Mouse (Mus musculus) retina, embryonic 14.5 days (tissue): Measurements from ENCODE around the gene St6galnac6.

ENCODE experiments used
- DNase-seq: peaks from one replicate; pipeline ENCODE4 v3.0.0-alpha.2; 2015; ENCODE audit warnings: low spot score

The St6galnac6 gene

GRCm38 (mm10) chr2:32617601-32618000, 18.1 kb downstream of the St6galnac6 start:
- peak; percentile 41 for DNase-seq

DNA sequence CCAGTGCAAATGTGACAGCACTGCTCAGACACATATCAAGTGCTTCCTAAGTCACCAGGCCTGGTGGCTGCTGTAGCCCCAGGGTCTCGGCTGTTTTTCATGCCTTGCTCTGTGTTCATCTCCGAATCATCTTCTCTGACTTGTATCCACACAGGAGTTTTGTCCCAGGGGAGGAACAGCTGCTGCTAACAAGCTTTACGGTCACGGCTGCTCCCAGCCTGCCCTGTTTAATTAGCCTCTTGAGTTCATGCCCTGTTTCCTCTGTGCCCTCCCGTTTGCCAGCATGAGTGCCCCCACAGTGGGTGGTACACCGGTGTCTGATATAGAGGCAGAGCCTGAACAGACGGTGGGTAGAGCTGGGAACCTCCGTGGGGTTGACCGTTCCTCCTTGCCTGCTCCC, 18.5 kb downstream of the St6galnac6 start:
- DNase-seq, result peak; percentile 74

GRCm38 (mm10) chr2:32620682-32621516, 21.4 kb downstream of the St6galnac6 start:
- DNase-seq, result no peak

DNA sequence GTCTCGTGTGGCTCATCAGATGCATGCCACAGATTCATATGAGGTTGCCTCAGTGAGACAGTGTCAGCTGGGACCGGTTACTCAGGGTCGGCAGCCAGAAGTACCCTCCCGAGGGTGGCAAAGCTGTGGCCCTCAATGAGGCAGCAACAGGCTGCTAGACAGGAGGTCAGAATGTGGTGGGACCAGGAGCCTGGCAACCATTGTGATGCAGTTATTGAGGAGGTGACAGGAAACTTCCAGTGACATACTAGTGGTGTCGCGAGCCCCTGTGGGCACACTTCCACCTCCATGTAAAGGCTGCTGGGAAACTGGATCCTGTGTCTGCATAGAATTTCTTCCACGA, 22.0 kb downstream of the St6galnac6 start, which contains the start of gene Ak1:
TSS of gene Ak1 (plus strand) at position 242 of the 343 bp plus-strand sequence.
- no peak for DNase-seq

DNA sequence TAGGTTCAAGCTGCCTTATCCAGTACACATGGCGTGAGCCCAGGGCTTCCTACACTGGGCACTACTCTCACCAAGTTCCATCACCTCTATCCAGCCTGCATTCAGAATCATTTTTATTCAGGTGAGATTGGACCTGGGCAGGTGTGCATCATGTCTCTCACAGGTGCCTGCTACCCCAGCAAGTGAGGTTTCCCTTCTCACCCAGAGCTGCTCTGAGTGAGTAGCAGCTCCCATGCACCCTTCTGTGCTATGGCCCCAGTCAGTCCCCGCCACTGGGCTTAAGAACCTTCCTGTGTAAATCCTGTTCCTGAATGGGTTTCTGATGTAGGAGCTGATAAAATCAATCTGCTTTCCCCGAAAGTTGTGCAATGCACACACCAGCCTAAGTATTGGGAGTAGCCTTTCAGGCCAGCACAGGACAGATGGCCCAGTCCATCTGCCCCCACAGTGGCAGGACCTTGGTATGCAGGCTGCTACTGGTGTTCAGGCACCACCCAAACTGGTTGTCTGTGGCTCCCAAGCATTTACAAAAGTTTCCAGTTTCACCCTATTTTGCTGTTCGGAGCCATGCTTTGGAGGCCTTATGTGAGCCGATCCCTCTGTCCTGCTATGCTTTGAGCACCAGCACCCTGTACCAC, 24.7 kb downstream of the St6galnac6 start:
- DNase-seq, result no peak

- peak; percentile 79 for DNase-seq
Measured at GRCm38 (mm10) chr2:32625212-32625872, 25.8 kb downstream of the St6galnac6 start.

DNA sequence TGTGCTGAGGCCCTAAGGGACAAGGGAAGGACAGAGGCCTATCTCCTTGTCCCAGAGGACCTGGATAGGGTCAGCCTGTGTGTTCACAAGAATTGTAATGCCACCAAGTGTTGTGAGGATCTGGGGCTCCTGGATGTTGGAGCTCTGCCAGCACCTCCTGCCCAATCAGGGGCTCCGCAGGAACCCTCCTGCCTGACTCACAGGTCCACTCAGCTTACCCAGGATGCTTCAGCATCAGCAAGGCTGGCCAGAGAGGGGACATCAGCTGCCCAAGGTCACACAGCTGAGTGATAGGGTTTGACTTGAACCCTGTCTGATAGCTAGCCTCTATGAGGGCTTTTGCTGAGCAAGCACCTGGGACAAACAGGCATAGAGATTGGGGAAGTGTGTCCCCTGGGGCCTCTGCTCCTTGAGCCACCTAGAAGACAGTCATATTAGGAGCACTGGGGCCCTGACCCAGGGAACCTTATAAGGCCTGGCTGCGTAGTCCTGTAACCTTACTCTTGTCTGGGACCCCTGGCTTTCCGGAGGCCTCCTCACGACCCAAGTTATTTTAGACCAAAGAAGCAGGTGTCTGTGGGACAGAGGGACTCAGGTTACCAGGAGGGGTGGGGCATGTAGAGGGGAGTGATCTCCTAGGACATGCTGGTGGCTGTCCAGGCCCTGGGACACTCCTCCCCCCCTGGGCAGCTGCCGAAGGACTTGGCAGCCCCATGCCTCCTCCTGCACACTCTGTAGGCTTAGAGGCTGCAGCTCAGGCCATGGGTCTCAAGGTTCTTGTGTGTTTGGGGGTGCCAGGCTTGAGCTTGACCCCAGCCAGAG, 26.6 kb downstream of the St6galnac6 start:
- DNase-seq, result peak; percentile 23

GRCm38 (mm10) chr2:32627266-32628043, 27.9 kb downstream of the St6galnac6 start:
- no peak for DNase-seq

DNA sequence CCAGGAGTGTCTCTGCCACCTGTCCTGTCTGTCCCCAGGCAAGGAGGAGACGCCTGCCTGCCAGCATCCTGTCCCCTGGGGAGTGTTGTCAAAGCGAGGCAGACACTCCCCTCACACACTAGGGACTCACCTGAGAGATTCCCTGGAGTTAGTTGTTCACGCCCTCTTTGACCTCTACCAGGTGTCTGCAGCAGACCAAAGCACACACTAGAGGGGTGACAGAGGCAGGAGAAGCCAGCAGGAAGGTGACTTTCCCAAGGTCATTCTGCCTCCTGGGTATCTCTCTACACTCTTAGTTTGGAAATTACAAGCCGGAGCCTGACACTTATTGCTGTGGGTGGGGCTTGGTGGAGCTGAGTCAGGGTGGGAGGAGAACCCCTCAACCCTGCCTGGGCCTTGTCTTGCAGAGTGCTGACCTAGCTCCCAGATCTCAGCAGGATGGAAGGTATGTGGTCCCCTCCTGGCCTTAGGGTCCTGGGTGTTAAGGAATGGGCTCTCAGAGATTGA, 28.6 kb downstream of the St6galnac6 start:
- no peak for DNase-seq

GRCm38 (mm10) chr2:32628729-32629128, 29.2 kb downstream of the St6galnac6 start:
- DNase-seq, result peak; percentile 13

DNA sequence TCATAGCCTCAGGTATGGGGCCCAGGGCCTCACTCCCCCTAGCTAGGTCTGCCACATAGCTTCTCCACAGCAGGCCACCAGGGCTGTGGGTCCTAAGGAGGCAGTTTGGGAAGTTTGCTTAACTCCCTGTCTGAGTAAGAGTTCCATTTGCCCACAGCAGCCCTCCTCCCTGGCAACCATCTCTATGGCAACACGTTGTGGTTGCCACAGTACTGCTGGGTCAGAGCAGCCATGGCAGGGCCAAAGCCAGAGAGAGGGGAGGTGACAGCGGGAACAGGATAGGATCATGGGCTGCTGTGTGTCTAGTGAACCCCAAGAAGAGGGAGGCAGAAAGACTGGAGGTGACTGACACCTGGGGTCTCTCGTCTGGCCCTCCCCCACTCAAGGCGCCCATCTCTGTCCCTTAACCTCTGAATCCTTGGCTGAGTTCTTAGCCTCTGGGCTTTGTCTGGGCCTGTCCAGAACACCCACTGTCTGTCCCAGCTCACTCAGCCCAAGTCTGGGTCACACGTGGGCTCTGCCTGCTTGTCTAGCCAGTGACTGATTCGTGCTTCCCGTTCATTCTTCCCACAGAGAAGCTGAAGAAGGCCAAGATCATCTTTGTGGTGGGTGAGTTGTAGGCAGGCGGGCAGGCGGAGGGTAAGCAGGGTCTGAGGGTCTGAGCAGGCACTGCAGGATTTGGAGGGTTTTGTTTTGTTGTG, 29.9 kb downstream of the St6galnac6 start:
- peak; percentile 89 for DNase-seq

DNA sequence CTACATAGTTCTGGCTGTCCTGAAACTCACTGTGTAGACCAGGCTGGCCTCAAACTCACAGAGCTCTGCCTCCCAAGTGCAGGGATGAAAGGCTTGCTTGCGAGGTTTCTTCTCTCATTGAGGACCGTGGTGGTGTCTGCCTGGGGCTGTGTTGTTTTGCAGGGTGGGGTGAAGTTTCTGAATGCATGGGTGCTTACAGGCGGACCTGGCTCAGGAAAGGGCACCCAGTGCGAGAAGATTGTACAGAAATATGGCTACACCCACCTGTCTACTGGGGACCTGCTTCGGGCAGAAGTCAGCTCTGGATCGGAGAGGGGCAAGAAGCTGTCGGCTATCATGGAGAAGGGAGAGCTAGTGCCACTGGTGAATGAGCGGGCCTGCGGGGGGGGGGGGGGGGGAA, 30.5 kb downstream of the St6galnac6 start:
- DNase-seq, result no peak

DNA sequence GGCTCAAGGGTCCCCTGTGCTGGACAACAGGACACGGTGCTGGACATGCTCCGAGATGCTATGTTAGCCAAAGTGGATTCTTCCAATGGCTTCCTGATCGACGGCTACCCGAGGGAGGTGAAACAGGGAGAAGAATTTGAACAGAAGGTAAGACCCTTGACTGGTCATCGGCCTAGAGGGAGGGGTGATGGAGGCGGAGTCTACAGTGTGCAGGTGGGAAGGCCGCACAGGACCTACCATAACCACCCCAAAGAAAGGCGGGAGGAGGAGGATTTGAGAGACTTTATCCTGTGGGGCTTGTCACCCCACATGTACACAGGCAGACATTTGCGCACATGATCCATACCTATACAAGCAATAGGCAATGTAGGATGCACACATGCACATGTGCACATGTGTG, 31.5 kb downstream of the St6galnac6 start:
- no peak for DNase-seq

GRCm38 (mm10) chr2:32631737-32632394, 32.4 kb downstream of the St6galnac6 start:
- DNase-seq, result peak; percentile 93

- no peak for DNase-seq
Measured at GRCm38 (mm10) chr2:32633660-32634059, 34.2 kb downstream of the St6galnac6 start.

DNA sequence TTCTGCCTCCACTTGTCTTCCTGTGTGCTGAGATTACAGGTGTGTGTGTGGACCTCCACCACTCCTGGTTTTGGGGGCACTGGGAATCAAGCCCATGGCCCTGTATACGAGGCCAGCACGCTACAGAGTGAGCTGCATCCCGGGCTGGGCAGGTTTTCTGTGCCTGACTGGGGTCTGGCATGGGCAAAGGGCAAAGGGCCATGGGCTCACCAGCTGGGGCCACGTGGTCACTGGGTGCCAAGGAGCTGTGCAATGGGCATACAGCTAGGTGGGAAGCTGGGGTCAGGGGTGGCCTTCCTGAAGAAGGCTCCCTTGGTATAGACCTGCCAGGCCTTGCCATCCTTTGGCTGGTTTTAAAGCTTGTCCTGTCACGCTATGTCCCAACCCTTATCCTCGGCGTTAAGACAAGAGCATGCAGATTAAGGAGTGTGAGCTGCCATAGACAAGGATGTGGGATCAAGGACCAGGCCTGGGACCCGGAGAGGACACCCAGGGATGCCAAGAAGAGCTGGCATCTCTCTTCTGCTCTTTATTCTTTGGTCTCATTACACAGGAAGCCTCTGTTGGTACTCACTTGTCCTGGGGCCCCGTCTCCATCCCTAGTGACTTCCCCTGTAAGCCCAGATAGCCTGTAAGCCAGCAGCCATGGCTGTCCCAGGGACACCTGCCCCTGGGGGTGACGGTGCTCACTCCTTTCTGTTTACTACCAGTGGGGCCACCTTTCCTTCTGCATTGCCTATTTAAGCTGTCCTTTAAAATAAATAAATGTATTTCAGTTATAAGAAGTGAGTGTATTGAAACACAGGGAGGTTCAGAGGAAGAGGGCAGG, 35.0 kb downstream of the St6galnac6 start:
- no peak for DNase-seq

DNA sequence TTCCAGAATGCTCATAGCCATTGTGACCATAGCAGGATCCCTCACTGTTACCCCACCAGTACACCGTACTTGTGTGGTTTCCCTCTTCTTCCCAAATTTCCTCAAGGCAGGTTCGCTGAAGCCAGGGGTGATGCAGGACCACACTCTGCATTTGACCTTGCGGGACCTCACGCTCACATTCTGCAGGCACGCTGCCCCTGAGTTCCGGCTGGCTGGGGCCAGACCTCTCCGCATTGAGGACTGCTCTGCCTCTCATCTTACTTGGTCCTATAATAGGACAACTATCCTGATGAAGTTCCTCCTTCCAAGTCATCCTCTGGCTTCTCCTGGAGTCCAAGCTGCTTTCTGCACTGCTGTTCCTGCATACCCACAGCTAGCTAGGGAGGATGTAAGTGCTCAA, 37.1 kb downstream of the St6galnac6 start:
- no peak for DNase-seq

DNA sequence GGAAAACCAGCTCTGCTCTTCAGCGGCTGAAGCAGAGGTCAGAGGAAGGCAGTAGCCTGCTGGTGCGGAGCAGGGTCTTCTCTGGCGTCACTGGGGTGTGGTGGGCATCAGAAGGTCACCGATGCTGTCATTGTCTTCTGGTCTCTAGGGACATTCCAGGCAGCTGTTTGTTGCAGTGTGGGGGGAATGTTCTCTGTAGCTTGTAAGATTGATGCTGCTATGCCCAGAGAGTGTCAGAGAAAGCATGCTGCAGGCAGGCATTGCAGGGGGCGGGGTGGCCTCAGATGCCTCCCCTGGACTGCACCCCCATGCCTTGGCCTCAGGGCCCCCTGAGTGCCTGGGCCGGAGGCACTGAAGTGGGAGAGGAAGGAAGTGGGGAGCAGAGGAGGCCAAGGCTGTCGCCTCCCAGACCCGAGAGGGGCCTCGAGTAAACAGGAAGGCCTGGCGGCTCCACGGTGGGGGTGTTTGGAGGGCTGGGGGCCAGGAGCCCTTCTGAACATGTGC, 38.3 kb downstream of the St6galnac6 start:
- peak; percentile 45 for DNase-seq

- no peak for DNase-seq
Measured at GRCm38 (mm10) chr2:32639632-32640031, 40.1 kb downstream of the St6galnac6 start.
